Mouse (Mus musculus): ENCODE data around the gene Parn. TPM values are rescaled to one million over a fixed set of nuclear protein-coding genes. Genes with fewer than 3 reads are reported as not detected.

Gene Parn
- 34.3 TPM for polyA plus RNA-seq (2021)

DNA sequence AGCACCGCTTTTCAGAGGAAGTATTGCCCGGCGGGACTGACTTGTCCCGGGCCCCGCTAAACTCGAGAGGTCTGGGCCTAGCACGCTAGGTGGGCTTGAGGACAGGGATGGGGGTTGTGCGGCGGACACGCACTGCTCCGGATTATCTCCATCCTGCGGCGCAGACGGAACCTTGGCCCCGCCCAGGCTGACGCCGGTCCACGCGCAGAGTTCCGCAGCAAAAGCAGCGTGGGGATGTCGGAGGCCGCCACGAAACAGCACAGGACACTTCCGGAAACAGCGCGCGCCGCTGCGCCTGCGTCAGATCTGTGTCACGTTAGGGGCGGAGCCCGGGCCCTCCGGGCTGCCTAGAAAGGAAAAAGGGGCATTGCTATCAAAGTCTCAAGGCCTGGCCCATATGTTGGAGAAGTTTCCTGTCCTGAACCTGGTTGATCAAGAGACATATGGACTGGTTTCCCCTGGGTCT is at the start of gene Parn:
Gene Parn (minus strand): TSS at position 293 of the 466 bp plus-strand sequence.
- POLR2A ChIA-PET = interaction anchor here (0.6 to 1.0 kb wide), 3 partner anchors 49 to 143 kb away, joined by 3 read pairs; no protein-coding TSS in a partner anchor
- CTCF ChIA-PET = interaction anchor here (2.0 kb wide), 1 partner anchor 11 kb away, joined by 6 read pairs; no protein-coding TSS in a partner anchor

GRCm38 (mm10) chr16:13716821-13717553 is 49.0 kb upstream of the Parn start:
- POLR2A ChIA-PET = interaction anchor here (0.6 kb wide), 2 partner anchors 29 to 49 kb away, joined by 3 read pairs; partner anchors contain the start of gene Parn
- no peak for ATAC-seq
- CTCF ChIA-PET = interaction anchor here (1.6 kb wide), 1 partner anchor 17 kb away, joined by 4 read pairs; no protein-coding TSS in a partner anchor
- DNase-seq (ENCODE audit: low read depth, low spot score) = no peak
- in situ Hi-C loops (cut with MboI; ENCODE audit: low pct_unique_long_range_greater_than_20kb) = no loop called here
- no peak for TF ChIP-seq CTCF (IDR thresholded peaks at IDR 0.05)
- H3K27me3 ChIP-seq = no peaks in the 10 kb centered on the region

More for the DNA sequence above, at the start of gene Parn:
- no peak for DNase-seq (ENCODE audit: low read depth, low spot score)
- in situ Hi-C loops (cut with MboI; ENCODE audit: low pct_unique_long_range_greater_than_20kb) = no loop called here
- peak; percentile 65 for ATAC-seq
- TF ChIP-seq CTCF (IDR thresholded peaks at IDR 0.05) = no peak
- no peaks in the 10 kb centered on the region for H3K27me3 ChIP-seq

GRCm38 (mm10) chr16:13714910-13715309 is 46.9 kb upstream of the Parn start:
- CTCF ChIA-PET = interaction anchor here (1.2 to 1.6 kb wide), 2 partner anchors 9 to 19 kb away, joined by 3 to 5 read pairs; no protein-coding TSS in a partner anchor
- POLR2A ChIA-PET = no interaction called here
- in situ Hi-C loops (cut with MboI; ENCODE audit: low pct_unique_long_range_greater_than_20kb) = no loop called here
- no peak for ATAC-seq
- no peak for DNase-seq (ENCODE audit: low read depth, low spot score)
- no peak for TF ChIP-seq CTCF (IDR thresholded peaks at IDR 0.05)
- no peaks in the 10 kb centered on the region for H3K27me3 ChIP-seq

- H3K27me3 ChIP-seq = no peaks in the 10 kb centered on the region
- ATAC-seq (no peak), DNase-seq (ENCODE audit: low read depth, low spot score) (no peak)
- no peak for TF ChIP-seq CTCF (IDR thresholded peaks at IDR 0.05)
- CTCF ChIA-PET = interaction anchor here (0.8 to 1.5 kb wide), 2 partner anchors 9 to 29 kb away, joined by 3 to 4 read pairs; no protein-coding TSS in a partner anchor
- in situ Hi-C loops (cut with MboI; ENCODE audit: low pct_unique_long_range_greater_than_20kb) = no loop called here
- POLR2A ChIA-PET = interaction anchor here (0.9 kb wide), 1 partner anchor 11 kb away, joined by 3 read pairs; no protein-coding TSS in a partner anchor
Measured at GRCm38 (mm10) chr16:13704676-13705075, 36.7 kb upstream of the Parn start.

DNA sequence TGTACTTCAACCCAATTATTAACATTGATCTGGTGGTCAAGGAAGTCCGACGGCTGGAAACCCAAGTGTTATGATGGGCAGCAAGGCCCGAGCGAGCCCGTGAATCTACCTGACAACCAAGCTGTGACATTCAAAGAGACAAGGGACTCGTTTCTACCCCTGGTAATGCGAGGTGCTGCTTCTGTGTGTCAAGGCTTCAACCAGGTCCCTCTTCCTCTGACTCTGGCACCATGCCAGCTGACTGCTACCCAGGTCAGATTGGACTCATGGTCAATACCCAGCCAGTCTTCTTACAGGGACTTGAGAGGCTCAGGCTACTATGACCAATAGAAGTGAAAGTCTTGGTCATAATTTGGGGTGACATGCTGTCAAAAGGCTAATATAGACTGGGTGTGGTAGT is 34.2 kb upstream of the Parn start:
- in situ Hi-C loops (cut with MboI; ENCODE audit: low pct_unique_long_range_greater_than_20kb) = no loop called here
- no peak for TF ChIP-seq CTCF (IDR thresholded peaks at IDR 0.05)
- ATAC-seq = no peak
- CTCF ChIA-PET = no interaction called here
- no peak for DNase-seq (ENCODE audit: low read depth, low spot score)
- no peaks in the 10 kb centered on the region for H3K27me3 ChIP-seq
- POLR2A ChIA-PET = no interaction called here

DNA sequence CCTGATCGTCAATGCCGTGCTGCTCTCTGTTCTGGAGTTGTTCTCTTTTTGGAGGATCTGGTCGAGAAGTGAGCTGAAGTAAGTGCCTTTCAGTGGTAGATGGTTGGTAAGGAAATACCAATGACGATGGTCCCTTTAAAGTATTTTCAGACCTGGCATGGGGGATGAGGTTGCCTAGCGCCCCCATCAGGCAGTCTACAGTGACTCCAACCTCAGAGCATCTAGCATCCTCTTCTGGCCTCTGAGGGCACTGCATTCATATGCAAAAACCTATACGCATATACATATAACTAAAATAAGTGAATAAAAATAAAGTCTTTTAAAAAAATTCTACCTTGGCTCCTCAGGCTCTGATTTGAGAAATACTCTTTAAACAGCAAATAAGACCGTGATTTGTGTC is 31.0 kb upstream of the Parn start:
- no peak for DNase-seq (ENCODE audit: low read depth, low spot score)
- ChIA-PET CTCF (interaction anchor here (1.4 kb wide), 1 partner anchor 20 kb away, joined by 3 read pairs; no protein-coding TSS in a partner anchor), POLR2A (no interaction called here)
- no peak for ATAC-seq
- H3K27me3 ChIP-seq = no peaks in the 10 kb centered on the region
- in situ Hi-C loops (cut with MboI; ENCODE audit: low pct_unique_long_range_greater_than_20kb) = no loop called here
- TF ChIP-seq CTCF (IDR thresholded peaks at IDR 0.05) = peak; percentile 76

DNA sequence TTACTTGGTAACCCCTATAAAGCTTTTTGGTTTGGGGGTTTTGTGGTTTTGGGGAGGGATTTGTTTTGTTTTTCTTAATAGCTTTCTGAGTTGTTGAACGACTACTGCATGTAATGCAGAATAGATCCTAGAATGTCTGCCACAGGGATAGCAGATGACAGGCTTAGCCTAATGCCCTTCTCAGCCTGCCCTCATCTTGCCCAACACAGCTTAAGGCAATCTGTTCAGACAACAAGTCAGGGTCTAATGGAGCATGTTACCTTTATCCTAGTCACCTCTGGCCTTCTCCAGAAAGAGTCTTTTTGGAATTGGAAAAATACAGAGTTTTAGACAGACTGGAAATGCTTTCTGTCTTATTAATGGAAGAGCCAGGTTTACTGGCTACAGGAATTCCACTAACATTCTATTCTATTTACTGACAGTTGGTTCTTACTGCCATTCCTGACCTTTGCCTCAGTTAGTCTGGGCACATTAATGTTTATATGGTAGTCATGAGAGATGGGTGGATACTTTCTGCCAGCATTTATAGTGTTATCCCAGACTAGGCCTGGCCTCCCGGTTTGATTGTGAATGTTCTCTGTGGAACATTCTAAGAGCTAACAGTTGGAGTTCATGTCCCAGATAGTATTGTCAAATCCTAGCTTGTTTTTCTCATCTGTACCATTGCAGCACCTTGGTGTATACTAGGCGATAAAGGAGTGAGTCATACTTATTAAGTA is 10.8 kb upstream of the Parn start:
- TF ChIP-seq CTCF (IDR thresholded peaks at IDR 0.05) = no peak
- CTCF ChIA-PET = interaction anchor here (1.0 to 1.5 kb wide), 3 partner anchors 14 to 124 kb away, joined by 3 to 4 read pairs (median 4); no protein-coding TSS in a partner anchor
- in situ Hi-C loops (cut with MboI; ENCODE audit: low pct_unique_long_range_greater_than_20kb) = no loop called here
- no peaks in the 10 kb centered on the region for H3K27me3 ChIP-seq
- ATAC-seq (peak; percentile 95), DNase-seq (ENCODE audit: low read depth, low spot score) (peak; percentile 94)
- POLR2A ChIA-PET = interaction anchor here (0.5 to 1.2 kb wide), 2 partner anchors 12 to 68 kb away, joined by 3 read pairs; no protein-coding TSS in a partner anchor

GRCm38 (mm10) chr16:13674511-13674910 is 6.5 kb upstream of the Parn start:
- ChIA-PET POLR2A (no interaction called here), CTCF (no interaction called here)
- ATAC-seq (no peak), DNase-seq (ENCODE audit: low read depth, low spot score) (no peak)
- H3K27me3 ChIP-seq = no peaks in the 10 kb centered on the region
- in situ Hi-C loops (cut with MboI; ENCODE audit: low pct_unique_long_range_greater_than_20kb) = no loop called here
- TF ChIP-seq CTCF (IDR thresholded peaks at IDR 0.05) = no peak

GRCm38 (mm10) chr16:13673114-13673513 is 5.1 kb upstream of the Parn start:
- DNase-seq (ENCODE audit: low read depth, low spot score) (no peak), ATAC-seq (no peak)
- in situ Hi-C loops (cut with MboI; ENCODE audit: low pct_unique_long_range_greater_than_20kb) = no loop called here
- ChIA-PET POLR2A (interaction anchor here (1.4 kb wide), 1 partner anchor 46 kb away, joined by 3 read pairs; no protein-coding TSS in a partner anchor), CTCF (no interaction called here)
- TF ChIP-seq CTCF (IDR thresholded peaks at IDR 0.05) = no peak
- H3K27me3 ChIP-seq = no peaks in the 10 kb centered on the region

DNA sequence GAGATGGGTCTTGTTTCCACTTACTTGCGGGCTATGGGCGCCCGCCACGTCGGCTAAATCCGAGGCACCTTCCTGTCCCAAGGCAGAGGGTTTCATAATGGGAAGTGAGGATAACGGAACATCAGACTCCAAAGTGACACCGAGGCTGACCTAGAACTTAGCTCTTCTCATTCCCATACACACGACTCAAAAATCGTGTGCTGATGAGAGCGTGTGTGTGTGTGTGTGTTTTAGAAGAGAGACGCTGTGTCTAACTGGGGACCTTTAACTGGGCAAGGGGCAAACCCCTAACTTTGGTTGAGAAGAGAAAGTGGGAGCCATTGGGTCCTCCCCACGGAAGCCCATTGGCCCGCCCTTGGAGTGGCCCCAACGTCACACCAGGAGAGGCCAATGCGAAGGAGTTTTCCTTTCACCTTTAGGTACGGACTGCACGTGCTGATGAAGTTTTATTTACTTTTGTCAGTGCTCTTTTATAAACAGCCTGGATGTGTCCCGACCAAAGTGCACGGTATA is 4.5 kb upstream of the Parn start:
- ATAC-seq (peak; percentile 55), DNase-seq (ENCODE audit: low read depth, low spot score) (no peak)
- no peaks in the 10 kb centered on the region for H3K27me3 ChIP-seq
- no peak for TF ChIP-seq CTCF (IDR thresholded peaks at IDR 0.05)
- ChIA-PET CTCF (interaction anchor here (1.9 kb wide), 1 partner anchor 61 kb away, joined by 8 read pairs; no protein-coding TSS in a partner anchor), POLR2A (interaction anchor here (1.4 kb wide), 2 partner anchors 47 to 61 kb away, joined by 3 read pairs; no protein-coding TSS in a partner anchor)
- in situ Hi-C loops (cut with MboI; ENCODE audit: low pct_unique_long_range_greater_than_20kb) = no loop called here
